Mouse (Mus musculus): ENCODE data around the gene Rbm47. TPM values are rescaled to one million over a fixed set of nuclear protein-coding genes. Genes with fewer than 3 reads are reported as not detected.

Rbm47 gene
- total RNA-seq, 1 experiment from 2014 or later: 82.0 TPM

GRCm38 (mm10) chr5:66067219-66067618 lies 105.7 kb downstream of the Rbm47 start:
- no peak for DNase-seq

GRCm38 (mm10) chr5:66062930-66063220 lies 110.0 kb downstream of the Rbm47 start:
- DNase-seq: peak; percentile 45

GRCm38 (mm10) chr5:66062046-66062929 lies 110.6 kb downstream of the Rbm47 start:
- no peak for DNase-seq

GRCm38 (mm10) chr5:66061667-66062045 lies 111.3 kb downstream of the Rbm47 start:
- DNase-seq: no peak

- peak; percentile 39 for DNase-seq
Measured at GRCm38 (mm10) chr5:66058844-66059243, 114.1 kb downstream of the Rbm47 start.

- peak; percentile 42 for DNase-seq
Measured at GRCm38 (mm10) chr5:66056680-66057079, 116.2 kb downstream of the Rbm47 start.

- peak; percentile 17 for DNase-seq
Measured at GRCm38 (mm10) chr5:66054394-66054793, 118.5 kb downstream of the Rbm47 start.

GRCm38 (mm10) chr5:66052777-66053548 lies 120.0 kb downstream of the Rbm47 start:
- DNase-seq: no peak

- DNase-seq: peak; percentile 49
Measured at GRCm38 (mm10) chr5:66050841-66051240, 122.1 kb downstream of the Rbm47 start.

- no peak for DNase-seq
Measured at GRCm38 (mm10) chr5:66046356-66046755, 126.6 kb downstream of the Rbm47 start.

- no peak for DNase-seq
Measured at GRCm38 (mm10) chr5:66043897-66044296, 129.0 kb downstream of the Rbm47 start.

GRCm38 (mm10) chr5:66042651-66043340 lies 130.1 kb downstream of the Rbm47 start:
- no peak for DNase-seq

GRCm38 (mm10) chr5:66040744-66041279 lies 132.1 kb downstream of the Rbm47 start:
- no peak for DNase-seq

- DNase-seq: no peak
Measured at GRCm38 (mm10) chr5:66039813-66040212, 133.1 kb downstream of the Rbm47 start.

- DNase-seq: no peak
Measured at GRCm38 (mm10) chr5:66037066-66037465, 135.9 kb downstream of the Rbm47 start.

- DNase-seq: no peak
Measured at GRCm38 (mm10) chr5:66036440-66037054, 136.4 kb downstream of the Rbm47 start.

GRCm38 (mm10) chr5:66034375-66035195 lies 138.3 kb downstream of the Rbm47 start:
- DNase-seq: no peak

GRCm38 (mm10) chr5:66032826-66033225 lies 140.1 kb downstream of the Rbm47 start:
- DNase-seq: no peak

- no peak for DNase-seq
Measured at GRCm38 (mm10) chr5:66031699-66032098, 141.2 kb downstream of the Rbm47 start.

- DNase-seq: no peak
Measured at GRCm38 (mm10) chr5:66028232-66028631, 144.7 kb downstream of the Rbm47 start.

- DNase-seq: no peak
Measured at GRCm38 (mm10) chr5:66027206-66027605, 145.7 kb downstream of the Rbm47 start.
